Mouse (Mus musculus) induced T-regulatory cell, adult 2 months (primary cell): Measurements from ENCODE around the gene Hypk.
"Not testable (repeated sequence)": the region's sequence is repeated elsewhere in the genome, so short reads cannot be mapped to it uniquely, and the experiment has no call there.

Source experiments
- DNase-seq: peaks from one replicate; pipeline ENCODE4 v3.0.0-alpha.2; 2012; ENCODE audit warnings: low read depth

Hypk gene

GRCm38 (mm10) chr2:121448136-121448535 is 5.0 kb upstream of the Hypk start:
- peak; percentile 64 for DNase-seq

DNA sequence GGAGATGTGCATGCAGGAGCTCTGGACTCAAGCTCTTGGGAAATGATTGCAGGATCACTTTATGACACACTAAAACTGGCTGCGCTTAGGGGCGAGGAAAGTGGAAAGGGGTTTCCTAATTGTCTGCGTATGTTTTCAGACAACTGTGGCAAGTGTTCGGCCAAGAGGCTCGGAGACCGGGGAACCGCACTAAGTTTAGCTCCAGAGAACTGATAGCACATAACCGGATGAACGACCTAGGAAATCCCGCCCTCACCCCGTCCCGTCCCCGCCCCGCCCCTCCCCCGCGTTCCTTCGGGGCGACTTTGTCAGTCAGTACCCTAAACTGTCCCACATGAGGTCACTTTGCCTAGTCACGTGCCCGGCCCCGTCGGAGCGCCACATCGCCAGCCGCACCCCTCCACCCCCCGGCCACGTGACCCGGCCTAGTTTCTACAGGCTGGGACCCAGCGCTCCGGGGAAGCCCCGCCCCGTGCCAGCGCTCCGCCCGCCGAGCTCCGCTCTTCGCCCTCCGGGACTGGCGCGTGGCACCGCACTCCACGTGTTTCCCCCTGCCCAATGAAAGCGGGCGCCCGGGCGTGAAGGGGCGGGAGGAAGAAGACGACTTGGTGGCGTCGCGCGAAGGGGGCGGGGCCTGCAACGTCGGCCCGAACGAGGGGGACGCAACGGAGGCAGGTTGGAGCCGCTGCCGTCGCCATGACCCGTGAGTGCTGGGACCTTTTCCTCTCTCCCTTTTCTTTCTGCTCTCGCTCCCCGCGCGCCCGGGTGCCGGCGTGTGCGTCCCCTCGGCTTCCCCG is 4.2 kb upstream of the Hypk start, which contains the start of gene Serf2:
Gene Serf2 (plus strand): TSS at position 457 of the 797 bp plus-strand sequence.
- DNase-seq = peak; percentile 99

- DNase-seq = no peak
Observed at GRCm38 (mm10) chr2:121449545-121450011, 3.5 kb upstream of the Hypk start.

DNA sequence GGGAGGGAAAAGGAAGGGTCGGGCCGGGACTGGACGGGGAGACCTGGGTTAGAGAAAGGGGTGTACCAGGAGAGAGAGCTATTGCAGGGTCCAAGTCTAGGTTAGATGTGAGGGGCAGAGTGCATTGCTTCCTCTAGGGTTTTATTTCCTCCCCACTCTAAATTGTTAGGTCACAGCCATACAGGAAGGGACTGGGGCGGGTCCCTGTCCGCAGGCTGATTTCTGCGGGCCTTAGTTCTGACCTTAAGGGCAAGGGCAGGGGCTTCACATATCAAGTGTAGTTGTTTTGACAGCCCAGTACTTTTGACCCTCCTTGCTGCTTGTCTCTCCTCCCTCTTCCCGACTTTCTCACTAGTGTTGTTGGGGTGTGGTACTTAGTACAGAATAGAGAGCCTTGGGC is 3.0 kb upstream of the Hypk start:
- DNase-seq = peak; percentile 44

GRCm38 (mm10) chr2:121452361-121452760 is 729 bp upstream of the Hypk start:
- no peak for DNase-seq

DNA sequence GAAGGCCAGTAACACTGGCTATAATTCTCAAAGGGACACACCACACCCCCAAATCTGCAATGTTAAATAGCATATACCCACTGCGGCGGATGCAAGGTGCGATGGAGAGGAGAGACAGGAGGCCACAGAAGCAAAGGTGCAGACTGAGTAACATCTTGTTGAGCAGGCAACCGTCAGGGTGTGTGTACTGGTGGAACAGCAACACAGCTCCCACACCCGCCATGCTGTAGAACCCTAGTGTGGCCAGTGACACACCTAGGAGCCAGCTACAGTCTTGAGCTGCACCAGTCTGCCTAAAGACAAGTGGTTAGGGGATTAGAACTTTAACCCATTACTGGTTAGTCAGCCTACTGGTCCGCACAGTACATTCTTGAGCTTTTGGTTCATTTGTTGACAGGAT is 827 bp downstream of the Hypk start:
- no peak for DNase-seq

DNA sequence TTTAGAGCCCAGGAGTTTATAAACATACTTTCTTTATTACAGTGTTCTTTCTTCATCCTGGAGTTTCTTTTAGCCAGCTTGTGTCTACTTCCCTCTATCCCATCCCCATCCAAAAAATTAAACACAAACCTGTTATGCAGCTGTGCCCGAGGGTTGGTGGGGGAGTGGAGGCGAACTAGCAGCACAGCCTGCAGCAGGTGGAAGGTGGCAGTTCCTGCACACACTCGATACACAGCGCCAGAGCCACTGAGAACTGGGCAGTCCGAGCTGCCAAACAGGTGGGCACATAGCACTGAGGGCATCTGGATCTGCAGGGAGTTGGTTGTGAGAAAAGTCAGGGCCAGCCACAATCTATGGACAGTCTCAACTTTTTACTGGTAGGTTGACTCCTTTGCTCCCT is 2.4 kb downstream of the Hypk start:
- no peak for DNase-seq

- DNase-seq = peak; percentile 95
Observed at GRCm38 (mm10) chr2:121456692-121457642, 3.9 kb downstream of the Hypk start, which contains the start of gene Serinc4. Serinc4 (minus strand) TSS chr2:121456781.

DNA sequence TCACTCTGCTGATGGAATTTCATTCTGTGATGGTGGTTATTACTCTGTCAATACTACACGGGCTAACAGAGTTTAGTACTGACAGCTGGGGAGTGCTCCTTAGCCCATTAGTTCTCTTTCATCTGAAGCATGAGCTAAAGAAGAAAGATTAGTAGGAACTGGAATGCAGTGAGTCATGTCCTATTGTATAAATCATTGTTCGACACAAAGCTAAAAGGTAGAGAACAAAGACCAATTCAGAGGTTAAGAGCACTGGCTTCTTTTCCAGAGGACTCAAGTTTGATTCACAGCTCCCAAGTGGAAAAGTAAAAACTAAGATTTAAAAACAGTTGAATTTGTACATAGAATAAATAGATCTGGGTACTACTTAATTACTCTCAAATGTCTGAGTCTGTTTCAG is 7.0 kb downstream of the Hypk start:
- DNase-seq = no peak

DNA sequence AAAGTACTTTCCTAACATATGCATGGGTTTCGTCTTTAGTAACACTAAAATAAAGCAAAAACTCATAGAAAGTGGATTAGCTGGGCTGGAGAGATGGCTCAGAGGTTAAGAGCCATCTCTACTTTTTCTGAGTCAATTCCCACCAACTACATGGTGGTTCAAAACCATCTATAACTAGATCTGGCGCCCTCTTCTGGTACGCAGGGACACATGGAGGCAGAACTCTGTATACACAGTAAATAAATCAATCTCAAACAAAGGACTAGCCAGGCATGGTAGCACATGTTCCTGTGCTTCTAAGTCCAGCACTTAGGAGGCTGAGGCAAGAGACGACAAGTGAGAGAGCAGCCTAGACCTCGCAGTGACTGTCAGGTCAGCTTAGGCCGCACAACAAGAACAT is 15.9 kb downstream of the Hypk start:
- DNase-seq = not testable (repeated sequence)

- not testable (repeated sequence) for DNase-seq
Observed at GRCm38 (mm10) chr2:121472783-121473182, 19.7 kb downstream of the Hypk start.

GRCm38 (mm10) chr2:121473301-121474179 is 20.4 kb downstream of the Hypk start, which contains the start of gene Mfap1b:
Mfap1b (minus strand) TSS chr2:121474067.
- DNase-seq = peak; percentile 92

GRCm38 (mm10) chr2:121474180-121474535 is 21.1 kb downstream of the Hypk start:
- no peak for DNase-seq

DNA sequence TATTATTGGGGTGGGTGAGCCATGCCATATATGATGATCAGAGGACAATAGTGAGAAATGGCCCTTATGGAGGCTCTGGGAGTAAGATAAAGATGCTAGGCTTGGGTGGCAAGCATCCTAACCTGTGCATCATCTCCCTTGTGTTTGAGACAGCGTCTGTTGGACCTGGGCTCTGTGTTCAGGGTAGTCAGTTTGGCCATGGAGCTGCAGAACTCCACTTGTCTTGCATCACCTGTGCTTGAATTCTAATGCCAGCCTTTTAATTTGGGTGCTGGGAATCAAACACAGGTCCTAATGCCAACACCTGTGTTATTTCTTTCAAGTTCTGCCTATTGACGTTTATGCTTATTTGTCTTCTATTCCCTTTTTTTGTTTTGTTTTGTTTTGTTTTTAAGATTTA is 22.2 kb downstream of the Hypk start:
- not testable (repeated sequence) for DNase-seq

DNA sequence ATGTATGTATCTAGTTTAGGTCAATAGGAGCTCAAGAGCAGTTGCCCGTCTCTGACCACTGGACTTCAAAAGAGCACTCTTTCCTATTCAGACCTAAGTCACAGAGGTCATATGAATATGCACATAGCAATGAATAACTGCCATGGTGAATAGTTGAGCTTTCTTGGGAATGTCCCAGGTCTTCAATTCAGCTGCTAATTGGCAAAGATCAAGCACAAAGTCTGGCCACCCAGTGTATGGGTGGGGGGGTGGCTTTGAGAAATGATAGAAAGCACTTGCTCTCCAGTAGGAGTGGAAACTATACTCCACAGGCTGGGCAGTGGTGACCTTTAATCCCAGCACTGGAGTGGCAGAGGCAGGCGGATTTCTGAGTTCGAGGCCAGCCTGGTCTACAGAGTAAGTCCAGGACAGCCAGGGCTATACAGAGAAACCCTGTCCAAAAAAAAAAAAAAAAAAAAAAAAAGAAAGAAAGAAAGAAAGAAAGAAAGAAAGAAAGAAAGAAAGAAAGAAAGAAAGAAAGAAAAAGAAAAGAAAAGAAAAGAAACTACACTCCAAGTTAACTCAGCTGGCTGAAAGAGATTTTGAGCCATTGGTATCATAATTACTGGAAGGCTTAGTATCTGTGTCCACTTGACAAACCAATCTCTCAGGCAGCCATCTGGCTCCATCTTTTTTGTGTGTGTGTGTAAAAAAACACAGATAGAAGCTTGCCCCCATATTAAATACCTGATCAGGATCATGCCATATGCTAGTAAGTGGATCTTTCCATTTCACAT is 24.6 kb downstream of the Hypk start:
- no peak for DNase-seq

- DNase-seq = peak; percentile 74
Observed at GRCm38 (mm10) chr2:121480498-121480897, 27.4 kb downstream of the Hypk start.

DNA sequence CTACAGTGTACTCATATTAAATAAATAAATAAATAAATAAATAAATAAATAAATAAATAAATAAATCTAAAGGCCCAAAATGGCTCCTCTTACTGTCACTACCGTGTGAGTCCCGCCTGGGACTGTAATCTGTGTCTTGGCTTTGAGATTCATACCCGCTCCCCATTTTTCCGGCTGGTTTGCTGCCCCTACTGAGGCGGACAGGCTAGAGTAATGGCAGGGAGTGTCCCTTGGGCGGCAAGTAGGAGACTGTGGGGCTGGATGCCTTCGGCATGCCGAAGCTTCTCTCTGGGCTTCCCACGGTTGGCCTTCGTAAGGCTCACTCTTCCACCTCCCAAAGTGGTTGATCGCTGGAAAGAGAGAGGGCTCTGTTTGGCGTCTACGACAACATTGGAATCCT is 27.8 kb downstream of the Hypk start:
- DNase-seq = not testable (repeated sequence)

DNA sequence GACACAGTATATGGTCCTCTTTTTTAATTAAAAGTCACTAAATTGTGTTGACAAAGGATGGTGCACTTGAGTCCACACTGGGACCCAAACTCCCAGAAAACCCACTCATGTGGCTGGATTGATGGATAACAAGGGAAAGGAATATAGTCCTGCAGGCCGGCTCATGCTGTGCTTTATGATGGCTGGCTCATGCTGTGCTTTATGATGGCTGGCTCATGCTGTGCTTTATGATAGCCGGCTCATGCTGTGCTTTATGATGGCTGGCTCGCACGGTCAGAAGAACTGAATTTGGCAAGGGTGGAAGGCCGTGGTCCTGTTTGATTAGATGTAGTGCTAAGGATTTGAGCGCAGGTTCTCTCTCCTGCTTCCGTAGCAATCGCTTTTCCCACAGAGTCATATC is 30.5 kb downstream of the Hypk start:
- DNase-seq = no peak

DNA sequence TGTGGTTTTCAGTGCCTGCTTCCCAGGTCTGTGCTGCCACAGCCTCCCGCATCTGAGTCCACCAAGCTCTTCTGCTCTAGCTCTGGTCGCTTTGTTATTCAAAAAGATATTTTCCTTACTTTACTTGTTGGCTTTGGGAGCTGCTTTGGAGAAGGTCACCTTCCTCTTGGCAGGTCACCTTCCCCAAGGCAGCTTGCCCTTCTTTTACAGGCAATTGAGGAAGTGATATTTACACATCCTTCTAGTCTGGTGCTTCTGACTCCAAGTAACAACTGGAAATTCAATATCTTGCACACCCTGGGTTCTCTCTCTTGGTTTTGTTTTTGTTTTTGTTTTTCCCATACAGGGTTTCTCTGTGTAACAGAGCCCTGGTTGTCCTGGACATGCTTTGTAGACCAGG is 31.3 kb downstream of the Hypk start:
- not testable (repeated sequence) for DNase-seq

DNA sequence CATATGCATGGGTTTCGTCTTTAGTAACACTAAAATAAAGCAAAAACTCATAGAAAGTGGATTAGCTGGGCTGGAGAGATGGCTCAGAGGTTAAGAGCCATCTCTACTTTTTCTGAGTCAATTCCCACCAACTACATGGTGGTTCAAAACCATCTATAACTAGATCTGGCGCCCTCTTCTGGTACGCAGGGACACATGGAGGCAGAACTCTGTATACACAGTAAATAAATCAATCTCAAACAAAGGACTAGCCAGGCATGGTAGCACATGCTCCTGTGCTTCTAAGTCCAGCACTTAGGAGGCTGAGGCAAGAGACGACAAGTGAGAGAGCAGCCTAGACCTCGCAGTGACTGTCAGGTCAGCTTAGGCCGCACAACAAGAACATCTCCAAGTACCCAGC is 48.5 kb downstream of the Hypk start:
- not testable (repeated sequence) for DNase-seq
